Mouse (Mus musculus) thymus, postnatal 14 days (tissue): ENCODE results near the gene Agpat4.

Experiments used
- DNase-seq: peaks from one replicate; pipeline ENCODE4 v3.0.0; 2021

Gene Agpat4

DNA sequence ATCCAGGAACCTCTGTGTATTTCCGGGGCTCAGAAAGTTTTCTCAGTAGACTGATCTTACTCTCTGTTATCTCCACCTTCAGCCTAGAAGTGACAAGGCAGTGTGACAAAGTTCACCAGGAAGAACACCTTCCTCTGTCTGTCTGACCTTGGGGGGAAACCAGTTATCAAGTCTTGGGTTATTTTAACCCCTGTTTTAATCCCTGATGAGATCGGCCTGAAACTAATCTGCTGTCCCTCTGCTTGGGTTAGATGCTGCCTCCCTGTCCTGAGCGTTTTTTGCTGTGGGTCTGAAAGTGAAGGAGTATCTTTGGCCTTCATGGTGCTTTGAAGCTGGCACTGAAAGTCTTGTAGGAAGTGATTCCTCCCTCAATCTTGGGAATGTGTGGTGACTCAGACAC lies 4.7 kb downstream of the Agpat4 start:
- DNase-seq = no peak

- DNase-seq = no peak
Observed at GRCm38 (mm10) chr17:12127056-12127455, 8.6 kb downstream of the Agpat4 start.

DNA sequence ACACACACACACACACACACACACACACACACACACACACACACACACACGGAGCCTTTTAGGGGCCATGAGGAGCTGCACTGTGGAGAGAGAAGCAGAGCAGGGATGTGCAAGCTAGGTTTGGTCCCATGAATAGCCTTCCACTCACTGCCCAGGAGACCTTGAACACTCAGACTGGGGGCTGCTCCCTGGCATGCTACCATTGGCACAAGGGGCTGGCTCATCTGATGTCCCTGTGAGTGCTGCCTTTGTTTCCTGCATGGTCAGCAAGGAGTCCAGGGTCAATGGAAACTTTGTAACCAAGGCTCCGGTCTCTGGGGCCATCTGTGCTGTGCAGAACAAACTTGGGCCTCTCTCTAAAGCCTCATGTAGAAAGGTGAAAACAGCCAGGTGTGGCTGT lies 10.5 kb downstream of the Agpat4 start:
- DNase-seq = no peak

GRCm38 (mm10) chr17:12131171-12131570 lies 12.7 kb downstream of the Agpat4 start:
- DNase-seq = no peak

DNA sequence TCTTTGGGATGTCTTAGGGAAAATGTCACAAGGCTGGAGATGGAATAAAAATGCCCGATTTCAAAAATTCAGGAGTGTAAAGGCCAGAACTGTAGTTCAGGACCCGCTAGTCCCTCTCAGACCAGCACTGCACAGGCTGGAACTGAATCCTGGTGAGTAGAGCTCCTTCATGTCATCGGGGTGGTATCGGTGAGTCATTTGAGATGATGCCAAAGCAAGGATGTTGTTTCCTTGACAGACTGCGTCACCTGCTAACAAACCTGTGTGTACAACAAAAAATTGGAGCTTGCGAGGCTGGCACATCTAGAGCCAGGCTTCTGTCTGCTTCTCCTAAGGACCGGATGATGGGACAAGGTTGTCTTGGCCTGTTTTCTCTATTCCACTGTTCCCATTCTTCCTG lies 13.1 kb downstream of the Agpat4 start:
- no peak for DNase-seq

DNA sequence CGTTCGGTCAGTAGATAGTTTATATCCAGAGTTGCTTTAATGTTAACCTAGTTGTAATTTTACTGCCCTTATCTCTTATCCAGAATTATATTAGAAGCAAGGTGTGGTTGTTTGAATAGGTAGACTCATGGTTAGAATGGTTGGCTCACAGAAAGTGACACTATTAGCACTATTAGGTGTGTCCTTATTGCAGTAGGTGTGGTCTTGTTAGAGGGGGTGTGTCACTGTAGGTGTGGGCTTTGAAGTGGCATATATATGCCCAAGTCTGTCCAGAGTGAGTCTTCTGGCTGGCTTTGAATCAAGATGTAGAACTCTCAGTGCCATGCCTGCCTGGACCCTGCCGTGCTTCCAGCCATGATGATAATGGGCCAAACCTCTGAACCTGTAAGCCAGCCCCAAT lies 14.4 kb downstream of the Agpat4 start:
- no peak for DNase-seq

GRCm38 (mm10) chr17:12133985-12134384 lies 15.5 kb downstream of the Agpat4 start:
- DNase-seq = no peak

DNA sequence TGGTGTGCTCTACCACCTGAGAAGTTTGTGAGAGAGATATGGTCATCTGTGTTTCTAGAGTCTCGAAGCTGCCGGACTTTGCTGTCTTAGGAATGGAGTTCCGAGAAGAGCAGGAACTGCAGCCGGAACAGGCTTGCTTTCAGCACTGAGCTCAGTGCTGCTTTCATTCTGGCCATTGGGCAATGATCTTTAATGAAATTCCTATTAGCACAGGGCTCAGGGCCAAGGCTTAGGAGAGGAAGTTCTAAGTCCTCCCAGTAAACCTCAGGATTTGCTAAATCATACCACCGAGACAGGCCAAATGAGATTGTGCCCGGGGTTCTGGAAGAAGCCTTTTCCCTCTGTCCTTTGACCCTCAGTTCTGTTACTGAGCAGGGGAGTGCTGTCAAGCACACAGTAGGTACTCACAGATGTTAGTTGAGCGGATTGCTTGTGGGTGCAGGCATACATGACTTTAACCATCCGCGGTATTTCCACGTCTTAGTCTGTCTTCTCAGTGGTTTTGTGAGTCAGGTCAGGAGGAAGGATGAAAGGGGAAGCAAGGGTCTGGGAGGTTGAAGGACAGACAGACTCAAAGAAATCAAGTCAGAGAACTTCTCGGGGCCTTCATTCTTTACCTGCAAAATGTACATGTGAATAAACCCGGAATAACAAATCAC lies 16.6 kb downstream of the Agpat4 start:
- no peak for DNase-seq

GRCm38 (mm10) chr17:12138355-12138754 lies 19.9 kb downstream of the Agpat4 start:
- DNase-seq = no peak

- DNase-seq = no peak
Observed at GRCm38 (mm10) chr17:12143948-12144364, 25.5 kb downstream of the Agpat4 start.

- no peak for DNase-seq
Observed at GRCm38 (mm10) chr17:12146132-12146681, 27.7 kb downstream of the Agpat4 start.

GRCm38 (mm10) chr17:12147830-12148229 lies 29.3 kb downstream of the Agpat4 start:
- DNase-seq = no peak

DNA sequence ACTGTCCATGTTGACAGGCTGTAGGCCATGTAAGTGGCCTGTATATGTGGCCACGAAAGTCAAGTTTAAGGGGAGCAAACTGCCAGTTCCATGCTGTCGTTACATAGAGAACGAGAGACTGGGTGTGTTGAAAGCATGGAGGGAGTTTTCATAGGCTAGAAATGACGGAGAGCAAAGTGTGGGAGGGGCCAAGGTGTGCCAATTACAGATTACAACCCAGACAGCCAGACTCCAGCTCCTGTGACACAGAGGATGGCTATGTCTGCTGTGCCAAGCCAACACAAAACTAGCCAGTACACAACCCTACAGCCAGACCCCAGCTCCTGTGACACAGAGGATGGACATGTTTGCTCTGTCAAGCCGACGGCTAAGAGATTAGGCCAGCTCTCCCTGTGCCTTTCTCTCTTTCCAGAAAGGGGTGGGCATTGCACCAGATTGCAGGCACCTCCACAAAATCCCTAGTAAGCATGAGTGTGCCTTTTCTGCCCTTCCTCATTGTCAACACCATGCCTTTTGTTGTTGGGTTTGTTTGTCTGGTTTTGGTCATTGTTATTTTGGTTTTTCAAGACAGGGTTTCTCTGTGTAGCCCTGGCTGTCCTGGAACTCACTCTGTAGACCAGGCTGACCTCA lies 30.8 kb downstream of the Agpat4 start:
- no peak for DNase-seq

DNA sequence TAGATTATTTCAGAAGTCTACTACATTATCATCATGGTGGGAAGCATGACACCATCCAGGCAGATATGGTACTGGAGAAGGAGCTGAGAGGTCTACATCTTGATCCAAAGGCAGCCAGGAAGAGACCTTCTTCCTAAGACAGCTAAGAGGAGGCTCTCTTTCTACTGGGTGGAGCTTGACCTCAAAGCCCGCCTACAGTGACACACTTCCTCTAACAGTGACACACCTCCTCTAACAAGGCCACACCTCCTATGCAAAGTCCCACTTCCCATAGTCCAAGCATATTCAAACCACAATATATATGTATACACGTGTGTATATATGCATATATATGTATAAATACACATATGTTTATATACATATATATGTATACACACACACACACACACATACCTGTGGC lies 32.5 kb downstream of the Agpat4 start:
- DNase-seq = no peak

GRCm38 (mm10) chr17:12154260-12154659 lies 35.8 kb downstream of the Agpat4 start:
- DNase-seq = no peak

- DNase-seq = no peak
Observed at GRCm38 (mm10) chr17:12155236-12155635, 36.7 kb downstream of the Agpat4 start.

- no peak for DNase-seq
Observed at GRCm38 (mm10) chr17:12155872-12156271, 37.4 kb downstream of the Agpat4 start.

DNA sequence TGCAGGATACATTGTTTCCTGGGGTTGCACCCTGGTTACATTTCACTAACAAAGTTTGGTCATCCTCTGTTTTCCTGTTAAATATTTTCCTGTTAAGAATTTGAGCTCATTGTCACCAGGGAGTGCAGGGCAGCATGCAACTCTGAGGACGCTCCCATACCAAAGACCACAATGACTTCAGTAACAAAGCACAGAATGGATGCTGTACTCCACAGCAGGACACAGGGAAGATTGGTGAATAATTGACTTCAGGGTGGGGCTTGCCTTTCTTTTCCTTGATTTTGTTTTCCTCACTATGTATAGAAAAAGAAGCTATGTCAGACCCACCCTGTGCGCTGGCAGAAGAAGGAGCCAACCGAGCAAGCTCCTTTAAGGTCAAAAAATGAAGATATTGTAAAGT lies 38.2 kb downstream of the Agpat4 start:
- no peak for DNase-seq

GRCm38 (mm10) chr17:12157203-12157602 lies 38.7 kb downstream of the Agpat4 start:
- no peak for DNase-seq

- DNase-seq = no peak
Observed at GRCm38 (mm10) chr17:12159187-12160060, 40.9 kb downstream of the Agpat4 start.

DNA sequence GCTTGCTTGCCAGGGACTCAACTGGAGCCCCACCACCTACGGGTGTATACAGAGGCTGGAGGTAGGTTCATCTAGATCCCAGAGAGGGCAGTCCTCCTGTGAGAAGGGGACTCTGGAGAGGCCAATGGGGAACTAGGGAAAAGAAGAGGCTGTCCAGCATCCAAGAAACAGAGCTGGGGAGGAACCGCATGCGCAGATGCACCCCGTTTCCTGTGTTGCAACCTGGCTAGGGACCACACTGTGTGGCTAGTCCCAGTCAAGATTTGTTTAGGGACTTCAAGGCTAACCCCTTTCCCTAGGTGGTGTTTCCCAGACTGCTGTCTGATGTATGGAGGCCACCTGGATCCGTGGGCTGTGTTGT lies 41.5 kb downstream of the Agpat4 start:
- no peak for DNase-seq

GRCm38 (mm10) chr17:12160540-12160939 lies 42.0 kb downstream of the Agpat4 start:
- DNase-seq = no peak

DNA sequence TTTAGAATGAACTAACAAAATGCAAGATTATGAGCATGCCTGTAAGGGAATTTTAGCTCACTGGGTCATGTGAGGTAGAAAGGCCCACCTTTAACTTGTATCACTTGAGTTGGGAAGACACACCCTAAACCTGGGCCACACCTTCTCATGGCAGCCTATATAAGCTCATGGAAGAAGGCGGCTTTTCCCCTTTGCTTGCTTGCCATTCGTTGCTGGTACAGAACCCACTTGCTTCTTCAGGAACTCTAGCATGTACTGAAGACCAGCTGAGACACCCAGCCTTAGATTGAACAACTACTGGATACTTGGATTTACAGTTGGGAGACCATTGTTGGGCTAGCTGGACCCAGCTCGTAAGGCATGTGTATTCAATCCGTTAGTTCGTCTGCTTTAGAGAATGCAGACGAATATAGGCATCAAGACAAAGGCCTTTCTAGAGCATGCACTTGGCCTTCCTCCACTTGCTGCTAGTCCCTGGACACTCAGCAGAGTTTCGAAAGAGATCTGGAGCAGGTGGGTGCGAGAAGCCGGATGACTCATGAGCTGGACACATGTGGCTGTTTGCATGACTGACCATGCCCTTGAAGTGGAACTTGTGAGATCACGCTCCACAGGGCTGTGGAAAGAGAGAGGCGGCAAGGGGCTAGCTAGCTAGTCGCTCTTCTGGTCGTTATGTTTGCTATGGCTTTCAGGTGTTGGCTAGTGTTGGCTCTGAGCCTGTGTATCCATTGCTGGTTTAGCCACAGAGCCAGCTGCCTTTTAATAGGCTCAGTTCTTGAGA lies 42.7 kb downstream of the Agpat4 start:
- DNase-seq = no peak
